Mouse (Mus musculus): Measurements from ENCODE around the gene Rora. TPM values are rescaled to one million over a fixed set of nuclear protein-coding genes. Genes with fewer than 3 reads are reported as not detected.

Gene Rora
- polyA plus RNA-seq, 1 experiment, result not detected

DNA sequence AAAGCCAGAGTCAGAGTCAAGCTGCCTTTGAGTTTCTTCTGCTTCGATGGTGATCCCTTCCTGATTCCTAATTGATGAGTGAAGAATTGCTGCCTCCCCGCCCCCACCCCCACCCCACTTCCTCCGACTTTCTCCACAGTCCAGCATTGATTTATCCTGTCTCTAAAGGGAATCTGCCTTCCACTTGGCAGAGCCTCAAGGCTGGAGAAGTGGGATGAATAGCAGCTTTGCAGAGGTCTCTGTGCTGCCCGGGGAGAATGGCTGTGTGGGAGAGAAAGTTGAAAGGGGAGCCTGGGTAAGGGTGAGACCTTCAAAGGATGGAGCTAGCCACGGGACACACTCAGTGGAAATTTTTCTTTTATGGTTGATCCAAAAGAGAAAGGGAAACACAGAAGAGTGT, 18.9 kb downstream of the Rora start:
- no peak for TF ChIP-seq GATA1 (IDR thresholded peaks at IDR 0.05; ENCODE audit: low read length)

DNA sequence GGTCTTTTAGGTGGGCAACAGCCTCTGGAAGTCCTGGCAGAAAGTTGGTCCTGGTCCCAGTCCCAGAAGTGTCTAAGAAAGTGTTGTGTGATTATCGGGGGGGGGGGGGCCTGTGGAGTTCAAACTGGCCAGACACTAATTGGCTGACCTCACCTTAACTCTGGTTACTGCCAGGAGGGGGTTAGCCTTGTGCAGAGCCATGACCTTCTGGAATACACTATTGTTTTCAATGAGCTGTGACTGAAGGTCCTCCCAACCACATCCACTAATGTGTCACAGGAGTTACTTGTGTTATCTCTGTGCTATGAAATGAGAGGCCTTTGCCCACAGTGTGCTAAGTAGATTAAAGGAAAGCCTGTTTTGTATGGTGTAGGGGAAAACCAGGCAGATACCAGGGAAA, 19.6 kb downstream of the Rora start:
- no peak for TF ChIP-seq GATA1 (IDR thresholded peaks at IDR 0.05; ENCODE audit: low read length)

DNA sequence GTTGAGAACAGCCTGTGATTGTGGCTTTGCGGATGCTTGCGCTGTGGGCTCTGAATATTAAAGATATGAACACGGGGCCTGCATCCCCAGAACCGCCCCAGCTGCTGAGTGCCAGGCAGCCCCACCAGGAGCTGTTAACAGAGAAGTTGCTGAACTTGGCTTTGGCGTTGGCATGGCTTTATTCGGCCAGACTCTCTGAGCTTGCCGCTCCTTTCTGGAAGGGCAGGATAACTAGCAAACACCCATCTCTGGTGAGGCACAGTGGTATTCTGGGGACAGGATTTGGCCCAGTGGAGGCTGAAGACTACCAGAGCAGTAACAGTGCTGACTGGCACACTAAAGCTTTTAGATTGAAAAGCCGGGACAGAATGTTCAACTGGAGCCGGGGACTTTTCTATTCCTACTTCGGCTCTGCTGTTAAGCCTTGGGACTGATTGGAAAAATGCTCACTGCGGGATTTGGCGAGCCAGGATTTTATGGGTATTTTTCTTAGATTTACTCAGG, 26.3 kb downstream of the Rora start:
- no peak for TF ChIP-seq GATA1 (IDR thresholded peaks at IDR 0.05; ENCODE audit: low read length)

DNA sequence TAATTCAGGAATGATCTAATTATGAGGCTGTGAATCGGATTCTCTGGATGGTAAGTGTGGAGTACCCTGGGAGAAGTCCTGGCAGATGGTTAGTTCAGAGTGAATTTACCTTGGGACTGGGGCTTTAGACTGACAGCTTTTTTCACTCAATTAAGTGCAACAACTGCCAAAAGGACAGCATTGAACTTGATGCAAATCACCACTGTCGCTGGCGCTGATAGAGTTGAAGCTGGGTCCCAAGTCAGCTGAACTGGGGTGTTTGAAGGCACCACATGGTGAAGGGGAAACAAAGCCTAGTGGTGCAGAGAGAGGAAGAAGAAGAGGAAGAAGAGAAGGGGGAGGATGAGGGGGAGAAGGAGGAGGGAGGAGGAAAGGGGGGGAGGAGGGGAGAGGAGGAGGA, 30.4 kb downstream of the Rora start:
- TF ChIP-seq GATA1 (IDR thresholded peaks at IDR 0.05; ENCODE audit: low read length), result no peak

DNA sequence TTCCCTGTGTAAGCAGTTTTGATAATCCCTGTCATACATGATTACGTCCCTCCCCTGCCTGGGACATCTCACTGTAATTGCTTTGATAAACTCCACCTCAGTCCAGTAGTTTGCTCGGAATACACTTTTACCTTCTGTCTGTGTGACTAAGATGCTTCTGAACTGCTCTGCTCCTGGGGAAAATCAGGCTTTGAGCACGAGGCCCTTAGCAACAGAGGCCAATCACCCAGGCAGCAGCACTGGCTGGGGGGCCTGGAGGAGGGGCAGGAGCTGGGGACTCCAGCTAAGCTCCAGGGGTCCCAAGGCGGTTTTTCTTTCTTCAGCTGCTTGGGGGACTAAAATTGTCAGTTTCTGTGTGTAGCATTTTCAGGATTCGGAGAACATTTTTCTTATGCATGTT, 32.0 kb downstream of the Rora start:
- no peak for TF ChIP-seq GATA1 (IDR thresholded peaks at IDR 0.05; ENCODE audit: low read length)

DNA sequence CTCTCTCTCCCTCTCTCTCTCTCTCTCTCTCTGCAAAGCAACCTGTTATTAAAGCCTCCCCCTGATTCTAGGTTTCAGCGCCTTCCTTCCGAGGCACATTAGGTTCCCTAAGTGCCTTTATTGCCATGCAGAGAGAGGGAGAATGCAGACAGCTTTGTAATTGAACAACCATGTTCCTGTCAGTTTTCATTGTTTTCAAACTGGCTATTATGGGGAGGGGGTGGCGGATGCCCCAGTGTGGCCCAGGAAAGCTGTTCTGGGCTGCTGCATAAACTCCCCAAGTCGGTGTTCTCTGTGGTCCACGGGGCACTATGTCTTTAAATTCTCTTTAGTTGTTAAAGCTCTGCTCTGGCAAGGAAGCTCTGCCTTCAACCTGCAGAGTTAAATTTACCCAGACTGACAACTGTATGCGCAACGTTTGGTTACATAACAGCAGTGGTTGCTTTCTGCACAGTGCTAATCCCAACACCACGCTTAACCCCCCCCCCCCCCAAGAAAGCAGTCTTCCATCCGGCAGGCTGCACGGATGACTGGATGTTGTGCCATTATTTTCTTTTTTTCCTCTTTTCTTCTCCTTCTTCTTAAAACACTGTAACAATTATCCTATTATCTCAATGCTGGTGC, 33.8 kb downstream of the Rora start:
- no peak for TF ChIP-seq GATA1 (IDR thresholded peaks at IDR 0.05; ENCODE audit: low read length)

GRCm38 (mm10) chr9:68688151-68688550, 34.6 kb downstream of the Rora start:
- TF ChIP-seq GATA1 (IDR thresholded peaks at IDR 0.05; ENCODE audit: low read length), result no peak

GRCm38 (mm10) chr9:68689351-68689750, 35.8 kb downstream of the Rora start:
- TF ChIP-seq GATA1 (IDR thresholded peaks at IDR 0.05; ENCODE audit: low read length), result no peak

- TF ChIP-seq GATA1 (IDR thresholded peaks at IDR 0.05; ENCODE audit: low read length), result no peak
Measured at GRCm38 (mm10) chr9:68694889-68695495, 41.4 kb downstream of the Rora start.

DNA sequence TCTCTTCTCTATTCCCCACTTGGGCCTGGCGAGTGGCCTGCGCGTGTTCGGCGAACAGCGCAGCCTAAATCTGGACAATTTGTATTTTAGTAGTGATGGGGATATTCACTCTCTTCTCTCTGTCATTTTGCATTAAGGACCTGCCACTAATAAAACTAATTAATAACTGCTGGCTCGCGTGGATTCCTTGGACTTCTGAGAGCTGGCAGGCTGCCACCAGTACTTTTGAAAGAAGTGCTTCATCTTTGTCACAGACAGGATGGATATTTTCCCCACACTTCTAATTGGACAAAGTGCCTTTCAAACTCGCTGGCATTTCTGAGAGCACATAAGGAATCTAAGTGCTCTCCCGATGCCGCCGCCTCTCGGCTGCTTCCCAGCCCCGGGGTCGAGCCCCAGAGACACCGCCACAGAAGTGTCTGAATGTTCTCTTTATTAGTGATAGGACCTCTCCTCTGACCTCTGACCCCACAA, 41.9 kb downstream of the Rora start:
- TF ChIP-seq GATA1 (IDR thresholded peaks at IDR 0.05; ENCODE audit: low read length), result no peak

DNA sequence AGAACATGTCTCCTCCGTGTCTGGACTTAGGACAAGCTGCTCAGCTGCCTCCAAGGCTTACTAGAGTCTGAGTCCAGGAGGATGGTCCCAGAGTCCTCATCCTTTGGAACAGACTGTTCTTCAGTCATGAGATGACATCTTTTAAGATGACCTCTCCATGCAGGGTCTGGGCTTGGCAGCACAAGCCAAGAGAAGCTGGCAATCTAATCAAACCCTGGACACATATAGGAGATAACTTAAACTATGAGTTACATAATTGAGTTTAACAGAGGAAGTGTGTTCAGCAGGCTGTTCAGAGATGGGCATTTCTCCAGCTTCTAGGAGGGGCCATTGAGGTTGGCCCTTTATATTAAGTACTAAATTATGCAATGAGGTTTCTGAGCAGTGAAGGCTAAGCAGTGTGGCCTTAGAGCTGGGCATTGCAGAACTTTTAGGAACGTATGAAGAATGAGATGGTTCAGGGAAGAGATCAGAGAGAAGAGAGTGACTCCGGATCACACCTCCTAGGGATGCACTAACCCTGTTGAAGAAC, 42.9 kb downstream of the Rora start:
- TF ChIP-seq GATA1 (IDR thresholded peaks at IDR 0.05; ENCODE audit: low read length), result no peak

DNA sequence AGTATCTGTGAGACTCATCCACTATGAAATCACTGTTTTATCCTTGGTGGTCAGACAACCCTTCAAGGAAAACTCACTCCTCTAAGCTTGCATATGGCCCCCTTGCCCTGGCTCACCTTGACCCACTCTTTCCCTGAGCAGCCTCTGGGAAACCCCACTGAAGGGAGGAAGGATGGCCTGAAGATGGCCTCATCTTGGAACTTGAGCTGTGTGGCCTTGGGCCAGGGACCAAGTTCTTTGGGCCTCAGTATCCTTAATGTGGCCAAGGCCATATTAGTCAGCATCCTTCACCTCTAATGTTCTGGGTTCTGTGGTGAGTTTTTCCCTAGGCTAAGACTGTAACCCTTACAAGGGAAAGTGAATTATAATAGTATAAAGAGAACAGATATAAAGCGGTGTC, 45.8 kb downstream of the Rora start:
- no peak for TF ChIP-seq GATA1 (IDR thresholded peaks at IDR 0.05; ENCODE audit: low read length)

DNA sequence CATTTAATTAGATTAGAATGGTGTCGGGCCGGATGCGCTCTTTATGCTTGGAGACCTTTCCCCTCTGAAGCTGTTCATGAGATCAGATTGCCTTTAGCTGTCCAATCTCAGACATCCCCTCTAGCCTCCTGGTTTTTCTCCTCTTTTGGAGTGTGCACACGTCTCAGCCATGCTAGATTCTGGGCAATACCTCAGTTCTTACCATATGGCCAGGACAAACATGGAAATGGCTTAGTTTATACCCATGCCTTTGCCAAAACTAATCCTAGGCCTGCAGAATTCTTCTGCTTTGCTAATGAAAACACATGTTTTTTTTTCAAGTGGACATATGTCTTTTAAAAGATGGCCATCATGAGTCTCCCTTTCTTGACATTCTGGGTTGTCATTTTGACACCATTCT, 46.3 kb downstream of the Rora start:
- no peak for TF ChIP-seq GATA1 (IDR thresholded peaks at IDR 0.05; ENCODE audit: low read length)

GRCm38 (mm10) chr9:68707636-68708035, 54.0 kb downstream of the Rora start:
- TF ChIP-seq GATA1 (IDR thresholded peaks at IDR 0.05; ENCODE audit: low read length), result no peak

DNA sequence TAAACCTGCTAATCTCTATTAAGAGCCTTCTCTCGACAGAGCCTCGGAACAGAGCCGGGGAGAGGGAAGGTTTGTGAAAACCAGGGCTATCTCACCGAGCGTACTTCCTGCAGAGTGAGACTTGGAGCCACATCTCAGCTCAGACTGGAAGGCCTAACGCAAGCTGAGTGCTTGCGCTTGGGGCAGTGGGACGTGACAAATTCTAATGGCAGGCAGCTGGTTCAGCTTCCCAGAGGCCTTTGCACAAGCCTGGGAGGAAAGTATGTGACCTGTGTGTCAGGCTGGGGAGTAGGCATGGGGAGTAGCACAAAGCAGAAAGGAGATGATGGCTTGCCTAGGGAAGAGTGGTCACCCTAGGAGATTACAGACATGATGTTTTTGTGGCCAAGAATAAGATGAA, 55.6 kb downstream of the Rora start:
- TF ChIP-seq GATA1 (IDR thresholded peaks at IDR 0.05; ENCODE audit: low read length), result no peak

DNA sequence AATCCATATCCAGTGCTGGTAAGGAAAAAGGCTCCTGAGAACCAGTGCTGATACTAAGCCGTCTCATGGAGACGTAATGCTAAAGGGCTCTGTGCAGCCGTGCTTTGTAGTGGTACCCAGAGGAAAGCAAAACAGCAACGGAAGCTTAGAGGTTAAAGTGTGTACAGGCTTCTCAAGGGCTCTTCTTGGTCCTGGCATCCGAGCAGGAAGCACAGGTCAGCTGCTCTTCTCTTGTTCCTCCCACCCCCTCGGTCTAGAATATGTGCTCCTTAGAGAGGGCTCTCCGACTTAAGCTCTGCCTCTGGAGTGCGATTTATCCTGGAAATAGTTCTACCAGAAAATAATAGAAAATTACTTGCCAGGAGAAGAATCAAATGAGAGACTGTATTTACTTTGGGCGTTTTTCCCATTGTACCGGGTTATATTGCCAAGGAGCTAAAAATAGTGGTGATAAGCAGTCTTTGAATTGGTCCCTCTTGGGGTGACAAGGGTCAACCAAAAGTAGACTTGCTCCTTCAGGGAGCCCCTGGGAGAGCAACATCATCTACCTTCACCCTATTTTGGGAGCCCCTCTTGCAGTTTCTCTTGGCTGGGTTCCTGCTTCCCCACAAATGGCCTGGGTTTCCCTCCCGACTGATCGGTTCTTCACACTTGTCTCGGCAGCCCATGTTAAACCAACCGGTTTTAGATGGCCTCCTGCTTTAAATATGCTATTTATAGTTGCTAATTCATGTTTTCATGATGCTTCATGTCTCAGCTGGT, 57.5 kb downstream of the Rora start:
- no peak for TF ChIP-seq GATA1 (IDR thresholded peaks at IDR 0.05; ENCODE audit: low read length)

Measured in G1E-ER4 (cell line).